Mouse (Mus musculus): Measurements from ENCODE around the gene Vapb. TPM values are rescaled to one million over a fixed set of nuclear protein-coding genes. Genes with fewer than 3 reads are reported as not detected.

The Vapb gene
- polyA plus RNA-seq, 1 experiment: 21.3 TPM

GRCm38 (mm10) chr2:173794018-173794417 is 56.7 kb downstream of the Vapb start:
- DNase-seq: no peak
- no peaks in the 10 kb centered on the region for H3K27me3 ChIP-seq (replicated peaks; ENCODE audit: control insufficient read depth, insufficient read depth, low read length)
- H3K4me3 ChIP-seq (ENCODE audit: insufficient read depth, low read depth, low read length): no peak overlapping the region
- peaks cover 7% of the 10 kb centered on the region; the same call in 1 of the 2 replicates for H3K4me1 ChIP-seq (ENCODE audit: control insufficient read depth, insufficient read depth, low read length)
- TF ChIP-seq CTCF (conservative IDR thresholded peaks at IDR 0.05; ENCODE audit: insufficient read depth, insufficient read length, low read depth, low read length) (no peak), POLR2A (IDR thresholded peaks at IDR 0.05; ENCODE audit: low read depth, low read length) (no peak)
- H3K27ac ChIP-seq (ENCODE audit: insufficient read depth, low read depth, low read length): no peak overlapping the region
- 53% methylated on average over 12 of the region's 12 CpGs for whole genome bisulfite sequencing
- H3K36me3 ChIP-seq (ENCODE audit: control insufficient read depth, insufficient read depth, low read length): no peaks in the 10 kb centered on the region

GRCm38 (mm10) chr2:173794531-173795510 is 57.5 kb downstream of the Vapb start:
- H3K4me1 ChIP-seq (ENCODE audit: control insufficient read depth, insufficient read depth, low read length): peaks cover 7% of the 10 kb centered on the region; the same call in 1 of the 2 replicates
- no peaks in the 10 kb centered on the region for H3K36me3 ChIP-seq (ENCODE audit: control insufficient read depth, insufficient read depth, low read length)
- DNase-seq: peak; percentile 84
- no peak for TF ChIP-seq POLR2A (IDR thresholded peaks at IDR 0.05; ENCODE audit: low read depth, low read length)
- TF ChIP-seq CTCF (conservative IDR thresholded peaks at IDR 0.05; ENCODE audit: insufficient read depth, insufficient read length, low read depth, low read length): no peak
- no peak overlapping the region for H3K4me3 ChIP-seq (ENCODE audit: insufficient read depth, low read depth, low read length)
- no peaks in the 10 kb centered on the region for H3K27me3 ChIP-seq (replicated peaks; ENCODE audit: control insufficient read depth, insufficient read depth, low read length)
- peak overlapping the region; percentile 92 for H3K27ac ChIP-seq (ENCODE audit: insufficient read depth, low read depth, low read length)
- 64% methylated on average over 21 of the region's 21 CpGs for WGBS

GRCm38 (mm10) chr2:173795801-173796673 is 58.7 kb downstream of the Vapb start:
- H3K36me3 ChIP-seq (ENCODE audit: control insufficient read depth, insufficient read depth, low read length): no peaks in the 10 kb centered on the region
- DNase-seq: peak; percentile 7
- TF ChIP-seq POLR2A (IDR thresholded peaks at IDR 0.05; ENCODE audit: low read depth, low read length): no peak
- no peak overlapping the region; the same call in 1 of the 2 replicates for H3K4me3 ChIP-seq (ENCODE audit: insufficient read depth, low read depth, low read length)
- H3K27me3 ChIP-seq (replicated peaks; ENCODE audit: control insufficient read depth, insufficient read depth, low read length): no peaks in the 10 kb centered on the region
- peaks cover 4% of the 10 kb centered on the region; the same call in 1 of the 2 replicates for H3K4me1 ChIP-seq (ENCODE audit: control insufficient read depth, insufficient read depth, low read length)
- WGBS: 73% methylated on average over 15 of the region's 15 CpGs
- peak overlapping the region; percentile 77 for H3K27ac ChIP-seq (ENCODE audit: insufficient read depth, low read depth, low read length)

GRCm38 (mm10) chr2:173796674-173796963 is 59.3 kb downstream of the Vapb start:
- Histone ChIP-seq H3K4me1 (ENCODE audit: control insufficient read depth, insufficient read depth, low read length) (0 out of 2 replicates have a peak, but pooled peaks cover 3% of the 10 kb centered on the region), H3K27ac (ENCODE audit: insufficient read depth, low read depth, low read length) (no peak overlapping the region), H3K4me3 (ENCODE audit: insufficient read depth, low read depth, low read length) (no peak overlapping the region), H3K36me3 (ENCODE audit: control insufficient read depth, insufficient read depth, low read length) (no peaks in the 10 kb centered on the region), H3K27me3 (replicated peaks; ENCODE audit: control insufficient read depth, insufficient read depth, low read length) (no peaks in the 10 kb centered on the region)
- no peak for DNase-seq
- 67% methylated on average over 4 of the region's 4 CpGs for WGBS
- no peak for TF ChIP-seq CTCF (conservative IDR thresholded peaks at IDR 0.05; ENCODE audit: insufficient read depth, insufficient read length, low read depth, low read length)
- no peak for TF ChIP-seq POLR2A (IDR thresholded peaks at IDR 0.05; ENCODE audit: low read depth, low read length)

GRCm38 (mm10) chr2:173799513-173799912 is 62.2 kb downstream of the Vapb start:
- Histone ChIP-seq H3K27ac (ENCODE audit: insufficient read depth, low read depth, low read length) (no peak overlapping the region), H3K36me3 (ENCODE audit: control insufficient read depth, insufficient read depth, low read length) (no peaks in the 10 kb centered on the region), H3K4me3 (ENCODE audit: insufficient read depth, low read depth, low read length) (no peak overlapping the region), H3K4me1 (ENCODE audit: control insufficient read depth, insufficient read depth, low read length) (no peaks in the 10 kb centered on the region), H3K27me3 (replicated peaks; ENCODE audit: control insufficient read depth, insufficient read depth, low read length) (no peaks in the 10 kb centered on the region)
- TF ChIP-seq CTCF (conservative IDR thresholded peaks at IDR 0.05; ENCODE audit: insufficient read depth, insufficient read length, low read depth, low read length) (no peak), POLR2A (IDR thresholded peaks at IDR 0.05; ENCODE audit: low read depth, low read length) (no peak)
- WGBS: 100% methylated on average over 1 of the region's 1 CpGs
- no peak for DNase-seq

- H3K27ac ChIP-seq (ENCODE audit: insufficient read depth, low read depth, low read length): no peak overlapping the region
- no peaks in the 10 kb centered on the region for H3K36me3 ChIP-seq (ENCODE audit: control insufficient read depth, insufficient read depth, low read length)
- no peaks in the 10 kb centered on the region for H3K27me3 ChIP-seq (replicated peaks; ENCODE audit: control insufficient read depth, insufficient read depth, low read length)
- no peaks in the 10 kb centered on the region for H3K4me1 ChIP-seq (ENCODE audit: control insufficient read depth, insufficient read depth, low read length)
- H3K4me3 ChIP-seq (ENCODE audit: insufficient read depth, low read depth, low read length): no peak overlapping the region
- WGBS: 95% methylated on average over 9 of the region's 9 CpGs
- no peak for TF ChIP-seq CTCF (conservative IDR thresholded peaks at IDR 0.05; ENCODE audit: insufficient read depth, insufficient read length, low read depth, low read length)
- TF ChIP-seq POLR2A (IDR thresholded peaks at IDR 0.05; ENCODE audit: low read depth, low read length): no peak
- no peak for DNase-seq
Observed at GRCm38 (mm10) chr2:173800566-173800965, 63.3 kb downstream of the Vapb start.
